Mouse (Mus musculus) cortical plate, adult 2 months (tissue): ENCODE measurements around the gene Pcdh9. TPM values are rescaled to one million over a fixed set of nuclear protein-coding genes. Genes with fewer than 3 reads are reported as not detected.
A peak's percentile ranks its signal among the peaks of the same experiment; 100 is the strongest.

ENCODE experiments used
- H3K27ac ChIP-seq: fragments of 200-500 bp; 2 replicates; pipeline ENCODE4 v1.5.1; 2012; ENCODE audit warnings: low read length, control low read depth, inconsistent platforms; ENCODE audit not compliant: insufficient read depth
- H3K4me1 ChIP-seq: fragments of 200-500 bp; 2 replicates; pipeline ENCODE4 v1.6.1; 2011; ENCODE audit warnings: low read length; ENCODE audit not compliant: control insufficient read depth, insufficient read depth
- H3K4me3 ChIP-seq: fragments of 200-500 bp; 2 replicates; pipeline ENCODE4 v1.5.1; 2011; ENCODE audit warnings: mild to moderate bottlenecking, low read length, control low read depth; ENCODE audit not compliant: insufficient read depth
- CTCF ChIP-seq: fragments of 200-500 bp; IDR thresholded peaks from 2 replicates; pipeline ENCODE4 v1.5.1; 2011; ENCODE audit warnings: mild to moderate bottlenecking, control low read depth, low read length; ENCODE audit not compliant: insufficient read depth; ENCODE audit errors: extremely low read depth
- POLR2A ChIP-seq: fragments of 200-500 bp; IDR thresholded peaks from 2 replicates; pipeline ENCODE4 v1.6.1; 2011; ENCODE audit warnings: mild to moderate bottlenecking, low read length, control low read depth; ENCODE audit not compliant: insufficient read depth; ENCODE audit errors: extremely low read depth
- polyA plus RNA-seq: library from polyadenylated mRNA; depleted of rRNA; stranded (reverse); fragments of >200 nt; gene quantifications from 2 replicates; pipeline ENCODE4 v1.2.3, GENCODE M21; 2012

Pcdh9 gene
- polyA plus RNA-seq, 1 experiment: 68.3 TPM

- H3K27ac ChIP-seq: no peak overlapping the region
- TF ChIP-seq CTCF: no peak
- no peak for TF ChIP-seq POLR2A
- H3K4me1 ChIP-seq: peaks cover 2% of the 10 kb centered on the region; the same call in 1 of the 2 replicates
- H3K4me3 ChIP-seq: no peak overlapping the region
Measured at GRCm38 (mm10) chr14:93708651-93709050, 181.8 kb downstream of the Pcdh9 start.

- TF ChIP-seq CTCF (no peak), POLR2A (no peak)
- Histone ChIP-seq H3K4me1 (peaks cover 1% of the 10 kb centered on the region; the same call in 1 of the 2 replicates), H3K27ac (peak overlapping the region; percentile 84), H3K4me3 (peak overlapping the region; percentile 28)
Measured at GRCm38 (mm10) chr14:93701385-93702101, 188.9 kb downstream of the Pcdh9 start.

GRCm38 (mm10) chr14:93700916-93701315, 189.6 kb downstream of the Pcdh9 start:
- Histone ChIP-seq H3K27ac (peak overlapping the region; percentile 94), H3K4me1 (peaks cover 1% of the 10 kb centered on the region; the same call in 1 of the 2 replicates), H3K4me3 (peak overlapping the region; percentile 28; the same call in 1 of the 2 replicates)
- TF ChIP-seq CTCF: no peak
- no peak for TF ChIP-seq POLR2A

GRCm38 (mm10) chr14:93684641-93685040, 205.8 kb downstream of the Pcdh9 start:
- H3K27ac ChIP-seq: no peak overlapping the region

GRCm38 (mm10) chr14:93675273-93676068, 215.0 kb downstream of the Pcdh9 start:
- Histone ChIP-seq H3K4me3 (no peak overlapping the region), H3K4me1 (no peaks in the 10 kb centered on the region; the same call in none of the 2 replicates), H3K27ac (no peak overlapping the region)
- TF ChIP-seq POLR2A: no peak
- no peak for TF ChIP-seq CTCF

More at GRCm38 (mm10) chr14:93684641-93685040, 205.8 kb downstream of the Pcdh9 start:
- H3K4me3 ChIP-seq: no peak overlapping the region
- TF ChIP-seq CTCF: no peak
- no peak for TF ChIP-seq POLR2A
- H3K4me1 ChIP-seq: peaks cover 2% of the 10 kb centered on the region

- TF ChIP-seq POLR2A: no peak
- no peak for TF ChIP-seq CTCF
Measured at GRCm38 (mm10) chr14:93653986-93654757, 236.3 kb downstream of the Pcdh9 start.

GRCm38 (mm10) chr14:93627241-93627640, 263.2 kb downstream of the Pcdh9 start:
- H3K4me1 ChIP-seq: peaks cover 1% of the 10 kb centered on the region; the same call in 1 of the 2 replicates
- TF ChIP-seq POLR2A: no peak
- TF ChIP-seq CTCF: no peak
- no peak overlapping the region for H3K4me3 ChIP-seq

More at GRCm38 (mm10) chr14:93653986-93654757, 236.3 kb downstream of the Pcdh9 start:
- peak overlapping the region; percentile 5; the same call in 1 of the 2 replicates for H3K27ac ChIP-seq
- no peak overlapping the region for H3K4me3 ChIP-seq
- no peaks in the 10 kb centered on the region for H3K4me1 ChIP-seq

GRCm38 (mm10) chr14:93624144-93624543, 266.3 kb downstream of the Pcdh9 start:
- no peak overlapping the region for H3K4me3 ChIP-seq
- H3K27ac ChIP-seq: no peak overlapping the region
- no peak for TF ChIP-seq CTCF
- TF ChIP-seq POLR2A: no peak

More at GRCm38 (mm10) chr14:93627241-93627640, 263.2 kb downstream of the Pcdh9 start:
- H3K27ac ChIP-seq: no peak overlapping the region

GRCm38 (mm10) chr14:93621211-93621610, 269.3 kb downstream of the Pcdh9 start:
- no peak overlapping the region for H3K4me3 ChIP-seq
- peaks cover 1% of the 10 kb centered on the region; the same call in 1 of the 2 replicates for H3K4me1 ChIP-seq
- H3K27ac ChIP-seq: 0 out of 2 replicates have a peak overlapping the region, but pooled peaks have one; percentile 6
- TF ChIP-seq CTCF (no peak), POLR2A (no peak)

More at GRCm38 (mm10) chr14:93624144-93624543, 266.3 kb downstream of the Pcdh9 start:
- H3K4me1 ChIP-seq: peaks cover 1% of the 10 kb centered on the region; the same call in 1 of the 2 replicates
